Mouse (Mus musculus) frontal cortex, postnatal 36 days (tissue): ENCODE measurements around the gene Rhbdd1.

Experiments used
- DNase-seq, 2 experiments: peaks; one replicate each; pipeline ENCODE4 v3.0.0; 2022; ENCODE audit warnings: low spot score in 2 of 2

The Rhbdd1 gene

GRCm38 (mm10) chr1:82316111-82316745, at the start of gene Rhbdd1:
TSS of gene Rhbdd1 (plus strand) at chr1:82316452.
- DNase-seq: peak; percentile 98 to 99

GRCm38 (mm10) chr1:82267547-82267946, 48.7 kb upstream of the Rhbdd1 start:
- DNase-seq: no peak

GRCm38 (mm10) chr1:82272231-82272630, 44.0 kb upstream of the Rhbdd1 start:
- no peak for DNase-seq

GRCm38 (mm10) chr1:82273529-82273928, 42.7 kb upstream of the Rhbdd1 start:
- DNase-seq: no peak

DNA sequence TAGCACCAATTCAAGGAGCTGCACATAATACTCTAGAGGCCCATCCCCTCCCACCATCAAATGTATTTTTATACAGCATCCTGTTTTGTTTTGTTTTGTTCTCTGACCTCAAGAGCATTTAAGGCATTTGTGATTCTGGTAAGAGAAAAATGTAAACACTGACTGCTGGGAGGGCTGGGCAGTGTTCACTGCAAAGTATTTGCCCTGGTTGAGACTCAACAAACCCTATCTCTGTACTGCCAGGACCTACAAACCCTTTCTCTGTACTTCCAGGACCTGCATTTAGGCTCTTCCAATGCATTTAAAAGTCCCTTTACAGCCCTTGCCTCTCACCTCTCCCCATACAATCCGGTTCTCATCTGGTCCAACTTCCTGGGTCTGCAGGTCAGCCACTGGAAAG, 41.9 kb upstream of the Rhbdd1 start:
- no peak for DNase-seq

DNA sequence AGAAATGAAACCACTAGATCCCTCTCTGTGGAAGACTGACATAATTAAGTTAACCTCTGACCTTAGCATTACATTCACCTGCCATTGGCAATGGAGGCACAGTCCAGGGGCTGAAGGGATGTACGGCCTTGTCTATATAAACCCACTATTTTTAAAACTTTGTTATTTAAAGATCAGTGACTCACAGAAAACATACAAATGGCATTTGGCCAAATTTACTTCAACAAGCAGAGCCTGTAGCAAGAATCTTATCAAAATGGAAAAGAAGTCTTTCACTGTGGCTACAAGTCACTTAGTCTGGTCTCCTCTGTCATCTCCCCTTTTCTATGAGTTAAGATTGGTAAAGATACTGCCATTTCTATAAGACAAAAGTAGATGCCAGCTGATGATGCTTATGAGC, 36.5 kb upstream of the Rhbdd1 start:
- no peak for DNase-seq

GRCm38 (mm10) chr1:82281823-82282222, 34.4 kb upstream of the Rhbdd1 start:
- no peak for DNase-seq

- DNase-seq: peak; percentile 84 to 86
Measured at GRCm38 (mm10) chr1:82282992-82283611, 33.1 kb upstream of the Rhbdd1 start.

- DNase-seq: peak; percentile 19 to 35
Measured at GRCm38 (mm10) chr1:82283901-82284301, 32.4 kb upstream of the Rhbdd1 start.

- DNase-seq: peak; percentile 8 to 17
Measured at GRCm38 (mm10) chr1:82284403-82284802, 31.8 kb upstream of the Rhbdd1 start.

DNA sequence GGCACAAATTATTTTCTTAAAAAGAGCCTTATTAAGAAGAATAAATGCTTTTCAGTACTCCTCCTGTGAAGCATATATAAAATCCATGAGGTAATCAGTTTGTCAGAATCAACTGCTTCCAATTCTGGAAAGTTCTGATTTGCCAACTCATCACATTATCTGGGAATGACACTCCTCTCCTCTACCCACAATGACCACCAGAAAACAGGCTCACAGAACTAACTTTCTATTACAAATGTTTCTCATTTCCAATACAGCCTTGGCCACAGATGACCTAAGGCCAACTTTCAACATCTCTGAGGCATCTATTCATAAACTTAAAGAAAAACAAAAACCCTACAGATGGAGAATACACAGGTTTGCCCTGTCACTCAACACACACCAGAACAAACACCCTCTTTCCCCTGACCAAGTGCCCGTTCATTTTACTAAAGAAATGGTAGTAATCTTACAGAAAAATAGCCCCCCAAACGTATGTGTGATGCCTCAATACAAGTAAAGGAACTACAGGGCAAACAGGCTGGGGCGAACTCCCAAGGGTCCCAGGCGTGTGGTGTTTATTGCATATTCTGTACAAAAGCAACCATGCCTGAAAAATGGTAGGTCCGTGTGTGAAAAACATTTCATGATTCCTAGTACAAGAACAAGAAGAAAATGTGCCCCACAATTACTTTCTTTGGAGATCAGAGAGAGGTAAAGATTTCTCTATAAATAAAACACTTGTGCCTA, 30.6 kb upstream of the Rhbdd1 start:
- DNase-seq: no peak

- no peak for DNase-seq
Measured at GRCm38 (mm10) chr1:82286190-82287051, 29.8 kb upstream of the Rhbdd1 start.

GRCm38 (mm10) chr1:82287052-82287775, 29.0 kb upstream of the Rhbdd1 start:
- DNase-seq: peak in 1 of 2 experiments; percentile 14

GRCm38 (mm10) chr1:82287776-82288325, 28.4 kb upstream of the Rhbdd1 start:
- peak in 1 of 2 experiments; percentile 14 for DNase-seq

DNA sequence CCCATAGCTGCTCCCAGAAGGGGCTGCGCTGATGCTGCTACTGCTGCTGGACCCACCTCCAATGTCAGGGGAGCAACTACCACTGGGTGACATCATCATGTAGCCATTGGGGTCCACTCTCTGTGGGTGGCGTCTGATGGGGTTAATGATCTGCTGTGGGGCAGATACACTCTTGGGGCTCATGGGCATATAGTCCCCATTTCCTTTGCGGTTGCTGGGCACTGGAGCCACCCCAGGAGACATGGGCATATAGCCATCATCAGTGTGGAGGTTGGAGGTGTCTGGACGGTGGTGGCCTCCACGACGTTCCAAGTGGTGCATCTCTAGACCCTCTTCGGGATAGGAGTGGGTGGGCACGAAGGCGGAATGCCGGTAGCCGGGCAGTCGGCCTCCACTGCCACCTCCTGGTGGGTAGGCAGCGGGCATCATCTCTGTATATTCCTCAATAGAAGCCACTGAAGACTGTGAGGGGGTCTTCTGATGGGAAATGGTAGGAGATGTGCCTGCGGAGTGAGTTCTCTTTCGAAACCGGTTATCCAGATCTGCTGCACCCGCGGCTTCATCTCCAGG, 27.7 kb upstream of the Rhbdd1 start:
- DNase-seq: no peak

DNA sequence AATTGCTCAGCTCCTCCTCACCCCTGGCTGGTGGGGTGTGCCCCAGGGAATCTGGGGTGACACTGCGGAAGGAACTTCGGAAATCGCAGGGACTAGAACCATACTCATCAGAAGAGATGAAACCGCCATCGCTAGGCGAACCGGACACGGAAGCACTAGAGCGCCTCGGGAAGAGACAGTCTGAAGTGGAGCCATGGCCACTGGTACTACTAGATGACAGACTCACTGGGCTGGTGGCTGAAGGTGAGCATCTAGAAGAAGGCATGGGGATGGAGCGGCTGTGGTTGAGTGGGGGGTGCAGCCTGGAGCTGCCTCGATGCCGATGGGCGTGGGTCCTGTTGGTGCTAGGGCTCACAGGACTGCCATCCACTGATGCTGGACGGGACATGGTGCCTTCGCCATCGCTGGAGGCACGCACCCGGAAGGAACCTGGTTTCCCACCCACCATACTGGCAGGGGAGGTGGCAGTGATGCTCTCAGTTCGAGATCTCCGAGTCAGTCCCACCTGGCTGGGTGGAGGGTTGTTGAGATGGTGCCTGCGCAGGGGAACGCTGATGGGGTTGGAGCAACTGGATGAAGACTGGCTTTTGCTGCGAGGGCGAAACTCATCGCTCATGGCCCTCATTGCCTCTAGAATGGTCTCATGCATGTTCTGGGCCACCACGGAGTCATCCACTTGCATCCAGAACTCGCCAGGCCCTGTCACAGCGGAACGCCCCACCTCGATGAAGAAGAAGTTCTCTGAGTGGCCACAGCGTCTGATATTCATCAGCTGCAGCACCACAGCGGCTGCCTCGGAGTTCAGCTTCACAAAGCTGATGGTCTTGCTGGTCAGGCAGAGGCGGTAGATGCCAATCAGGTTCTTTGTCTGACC, 26.9 kb upstream of the Rhbdd1 start:
- no peak for DNase-seq

DNA sequence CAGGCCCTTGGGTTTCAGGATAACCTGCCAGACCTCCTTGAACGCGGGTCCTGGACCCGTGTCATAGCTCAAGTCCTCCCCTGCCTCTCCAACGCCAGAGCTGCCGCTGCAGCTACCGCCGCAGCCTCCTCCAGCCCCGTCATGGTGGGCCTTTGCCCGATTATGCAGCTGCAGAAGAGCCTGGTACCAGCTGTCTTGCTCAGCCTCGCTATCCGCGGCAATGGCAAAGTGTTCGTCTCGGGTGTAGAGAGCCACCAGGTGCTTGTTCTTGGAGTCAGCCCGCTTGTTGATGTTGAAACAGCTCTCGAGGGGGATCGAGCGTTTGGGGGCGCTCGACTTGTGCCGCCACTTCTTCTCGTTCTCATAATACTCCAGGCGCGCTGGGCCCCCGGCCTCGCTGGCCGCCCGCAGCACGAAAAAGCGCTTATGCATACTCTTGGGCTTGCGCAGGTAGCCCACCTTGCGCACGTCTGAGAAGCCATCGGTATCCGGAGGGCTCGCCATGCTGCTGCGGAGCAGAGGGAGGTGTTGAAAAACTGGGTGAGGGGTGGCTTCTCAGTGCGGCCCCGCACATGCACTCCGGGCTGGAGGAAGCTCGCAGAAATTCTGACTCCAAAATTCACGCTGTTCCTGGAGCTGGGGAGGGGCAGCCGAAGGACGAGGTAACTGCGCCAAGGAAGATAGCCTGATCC, 26.1 kb upstream of the Rhbdd1 start:
- DNase-seq: peak; percentile 71 to 80

- DNase-seq: peak; percentile 84 to 88
Measured at GRCm38 (mm10) chr1:82290723-82291150, 25.5 kb upstream of the Rhbdd1 start.
